Mouse (Mus musculus): ENCODE measurements at regions not wholly inside any gene's neighbourhood (a gene's known extent, or its start where the extent isn't known, plus 50 kb on each side); places are given as distances from the start of the nearest gene placed in this dataset.

DNA sequence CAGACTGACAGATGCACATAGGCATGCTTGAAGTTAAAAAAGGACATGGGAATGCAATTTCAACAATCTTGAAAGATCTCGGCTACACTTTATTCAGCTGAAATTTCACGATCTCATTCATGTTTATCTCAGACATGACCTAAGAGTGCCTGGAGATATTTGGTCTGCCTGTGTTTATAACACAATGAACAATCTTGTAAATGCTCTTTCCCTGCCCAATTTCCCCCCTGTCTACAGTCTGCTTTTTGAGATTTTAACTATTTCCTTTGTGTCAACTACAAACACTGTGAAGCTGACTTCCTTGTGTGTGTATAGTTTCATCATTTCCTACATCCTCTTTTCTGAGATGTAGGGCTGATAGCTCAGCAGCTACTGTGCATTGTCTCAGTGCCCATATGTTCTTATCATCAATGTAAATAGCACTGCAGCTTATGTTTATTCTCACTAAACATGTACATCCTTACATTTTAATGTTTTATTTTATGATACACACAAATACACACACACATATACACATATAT lies 319.4 kb upstream of the A1bg start:
- TF ChIP-seq EP300 (IDR thresholded peaks at IDR 0.05; ENCODE audit: low read depth): no peak
- TF ChIP-seq CTCF (IDR thresholded peaks at IDR 0.05; ENCODE audit: low read depth): no peak
